Mouse (Mus musculus): ENCODE measurements around the gene Ncoa7. TPM values are rescaled to one million over a fixed set of nuclear protein-coding genes. Genes with fewer than 3 reads are reported as not detected.

Gene Ncoa7
- total RNA-seq, 2 experiments from 2014 or later: 102 to 106 TPM

DNA sequence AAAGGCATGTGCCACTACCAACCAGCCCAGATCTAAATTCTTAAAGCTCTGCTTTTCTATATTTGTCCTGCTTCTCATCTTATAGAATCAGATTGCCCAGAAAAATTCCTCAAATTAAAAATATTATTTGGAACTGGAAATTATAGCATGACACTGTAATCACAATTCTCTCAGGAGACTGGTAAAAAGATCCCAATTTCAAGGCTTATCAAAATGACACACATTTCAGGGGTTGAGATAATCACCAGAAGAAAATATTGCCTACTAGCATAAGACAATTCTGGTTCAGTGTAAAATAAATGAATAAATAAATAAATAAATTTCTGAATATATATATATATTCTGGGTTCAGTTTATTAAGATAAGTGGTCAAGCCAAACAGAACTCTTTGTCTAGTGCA lies 193.5 kb downstream of the Ncoa7 start:
- DNase-seq (ENCODE audit: extremely low spot score in 1 of 2, low spot score in 1 of 2): no peak

DNA sequence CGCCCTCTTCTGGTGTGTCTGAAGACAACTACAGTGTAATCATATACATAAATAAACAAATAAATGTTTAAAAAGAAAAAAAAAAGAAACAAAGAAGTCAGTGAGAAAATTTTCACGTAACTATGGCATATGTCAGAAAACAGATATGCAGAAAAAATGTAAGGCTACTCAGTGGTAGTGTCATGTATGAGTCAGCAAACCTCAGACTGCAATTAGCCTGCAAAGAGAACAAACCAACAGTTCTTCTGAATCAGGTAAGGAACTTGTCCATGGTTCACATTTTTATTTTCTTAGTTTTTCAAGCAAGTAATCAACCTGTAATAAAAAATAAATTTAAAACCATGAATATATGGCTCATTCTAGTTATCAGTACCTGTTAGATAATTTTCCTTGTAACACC lies 195.0 kb downstream of the Ncoa7 start:
- no peak for DNase-seq (ENCODE audit: extremely low spot score in 1 of 2, low spot score in 1 of 2)

DNA sequence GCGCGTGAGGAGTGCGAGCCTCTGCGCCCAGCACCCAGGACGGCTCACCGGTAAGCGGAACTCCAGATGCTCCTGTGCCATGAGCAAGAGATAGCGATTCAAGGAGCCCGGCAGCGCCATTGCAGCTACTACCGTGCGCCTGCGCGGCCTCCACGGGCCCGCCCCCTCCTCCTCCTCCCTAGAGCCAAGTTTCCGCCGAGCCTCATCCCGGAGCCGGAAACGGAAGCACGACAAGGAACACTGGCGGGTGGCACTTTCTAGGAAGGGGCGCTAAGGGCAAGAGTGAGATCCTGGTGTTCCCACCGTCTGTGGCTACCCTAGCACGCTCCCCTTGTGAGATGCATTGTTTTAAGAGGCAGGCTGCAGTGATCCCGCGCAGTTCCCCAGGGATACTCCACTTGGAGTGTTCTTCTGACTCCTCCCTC lies 202.6 kb downstream of the Ncoa7 start, which contains the start of gene Trmt11:
Gene Trmt11, minus strand, starts transcription at position 208 of the 425 bp plus-strand sequence.
- DNase-seq (ENCODE audit: extremely low spot score in 1 of 2, low spot score in 1 of 2): peak; percentile 76 to 83

DNA sequence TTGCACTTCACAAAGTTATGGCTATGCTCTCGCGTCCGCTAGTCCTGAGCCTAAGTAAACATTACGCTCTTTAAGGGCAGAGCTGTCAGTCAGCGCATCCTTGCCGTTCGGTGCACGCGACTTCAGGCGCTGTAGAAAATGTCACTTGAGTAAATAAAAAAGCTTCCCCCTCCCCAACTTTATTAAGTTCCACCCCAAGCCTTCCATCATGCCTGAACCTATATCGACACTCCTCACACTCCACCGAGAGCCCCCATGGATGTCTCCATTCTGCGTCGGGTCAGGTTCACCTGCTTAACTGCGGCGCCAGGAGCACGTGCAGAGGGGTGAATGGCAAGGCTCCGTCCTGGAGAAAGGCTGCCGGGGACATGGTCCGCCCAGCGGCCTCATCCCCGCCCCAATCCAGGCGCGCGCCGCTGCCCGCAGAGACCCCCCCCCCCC lies 203.0 kb downstream of the Ncoa7 start:
- DNase-seq (ENCODE audit: extremely low spot score in 1 of 2, low spot score in 1 of 2): no peak

DNA sequence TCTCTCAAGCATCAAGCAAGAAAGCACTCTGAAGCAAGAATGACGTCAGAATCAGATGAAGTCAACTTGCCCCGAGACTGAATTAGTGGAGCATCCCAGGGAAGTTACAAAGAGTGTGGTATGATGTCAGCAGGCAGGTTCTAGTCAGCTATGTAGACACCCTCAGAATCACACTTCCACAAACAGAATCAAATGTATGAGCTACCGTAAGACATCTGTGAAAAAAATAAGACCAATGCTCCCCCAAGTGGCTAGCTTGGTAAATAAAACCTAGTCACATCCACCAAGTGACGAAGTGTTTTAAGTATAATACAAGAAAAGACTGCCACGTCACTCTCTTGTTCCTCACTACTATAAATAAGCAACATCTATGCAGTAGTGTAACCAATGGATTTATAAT lies 216.1 kb downstream of the Ncoa7 start:
- no peak for DNase-seq (ENCODE audit: extremely low spot score in 1 of 2, low spot score in 1 of 2)

DNA sequence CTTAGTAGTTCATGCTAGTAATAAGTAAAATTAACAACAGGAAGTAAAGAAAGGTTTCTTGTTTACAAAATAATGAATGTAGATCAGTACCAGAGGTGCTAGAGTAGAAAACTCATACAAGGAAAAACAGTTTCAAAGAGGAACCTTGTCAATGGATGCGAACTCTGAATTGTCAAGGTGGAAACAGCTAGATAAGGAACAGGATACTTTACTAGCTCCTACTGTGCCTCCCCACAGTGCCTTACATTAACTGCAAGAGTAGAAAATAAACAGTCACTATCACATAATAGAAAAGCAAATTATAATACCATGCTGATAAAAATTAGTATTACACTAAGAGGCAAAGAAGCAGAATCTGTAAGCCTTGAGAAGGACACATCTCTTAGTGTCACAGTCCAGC lies 217.4 kb downstream of the Ncoa7 start:
- DNase-seq (ENCODE audit: extremely low spot score in 1 of 2, low spot score in 1 of 2): no peak

Other genes starting within 250 kb of the Ncoa7 start
- 1 to 10 TPM; 6.6 to 9.7 TPM for gene Trmt11, start 202.6 kb downstream of the Ncoa7 start, total RNA-seq (2021)
- 10 to 100 TPM; 36.2 to 37.1 TPM for gene Hint3, start 173.7 kb downstream of the Ncoa7 start, total RNA-seq (2021)
- gene Hey2, start 39.5 kb upstream of the Ncoa7 start, total RNA-seq (2021): 1 to 10 TPM; 4.9 to 6.1 TPM